Mouse (Mus musculus): ENCODE measurements around the gene Gm10697. TPM values are rescaled to one million over a fixed set of nuclear protein-coding genes. Genes with fewer than 3 reads are reported as not detected.
"Not testable (repeated sequence)": the region's sequence is repeated elsewhere in the genome, so short reads cannot be mapped to it uniquely, and the experiment has no call there.

The Gm10697 gene
- polyA plus RNA-seq (2016; fragmentation: Nextera tagmentation; extraction: Ambion mirVana): not detected in 2 replicates

- not testable (repeated sequence) for H3K36me3 ChIP-seq; H3K27me3 ChIP-seq; H3K9ac ChIP-seq (replicated peaks); H3K4me3 ChIP-seq; H3K27ac ChIP-seq (replicated peaks); H3K9me3 ChIP-seq; H3K4me2 ChIP-seq (replicated peaks); H3K4me1 ChIP-seq; ATAC-seq (ENCODE audit: low FRiP score, low read depth)
- 83% methylated on average over 1 of the region's 3 CpGs for WGBS
Observed at GRCm38 (mm10) chr3:94072544-94072943, at the start of gene Gm10697. Gene Gm10697 (minus strand): TSS chr3:94072644.

- H3K36me3 ChIP-seq; H3K4me2 ChIP-seq (replicated peaks); H3K4me1 ChIP-seq; H3K27ac ChIP-seq (replicated peaks); H3K4me3 ChIP-seq; H3K9me3 ChIP-seq; ATAC-seq (ENCODE audit: low FRiP score, low read depth); H3K27me3 ChIP-seq; H3K9ac ChIP-seq (replicated peaks): not testable (repeated sequence)
- WGBS: 68% methylated on average over 1 of the region's 1 CpGs
Observed at GRCm38 (mm10) chr3:94115071-94115470, 42.6 kb upstream of the Gm10697 start.

- not testable (repeated sequence) for H3K27ac ChIP-seq (replicated peaks); H3K36me3 ChIP-seq; H3K4me1 ChIP-seq; H3K4me3 ChIP-seq; ATAC-seq (ENCODE audit: low FRiP score, low read depth); H3K27me3 ChIP-seq; H3K9me3 ChIP-seq; H3K4me2 ChIP-seq (replicated peaks); H3K9ac ChIP-seq (replicated peaks)
- 95% methylated on average over 2 of the region's 3 CpGs for WGBS
Observed at GRCm38 (mm10) chr3:94054785-94055184, 17.7 kb downstream of the Gm10697 start, which contains the start of gene Gm9125. Gene Gm9125 (minus strand): TSS chr3:94054885.

GRCm38 (mm10) chr3:94049566-94050121 lies 22.8 kb downstream of the Gm10697 start:
- H3K27me3 ChIP-seq; H3K27ac ChIP-seq (replicated peaks): not testable (repeated sequence)

GRCm38 (mm10) chr3:94038241-94038640 lies 34.2 kb downstream of the Gm10697 start:
- not testable (repeated sequence) for ATAC-seq (ENCODE audit: low FRiP score, low read depth); H3K9me3 ChIP-seq

More at GRCm38 (mm10) chr3:94049566-94050121, 22.8 kb downstream of the Gm10697 start:
- not testable (repeated sequence) for ATAC-seq (ENCODE audit: low FRiP score, low read depth); H3K4me2 ChIP-seq (replicated peaks); H3K9ac ChIP-seq (replicated peaks); H3K4me3 ChIP-seq; H3K36me3 ChIP-seq; H3K4me1 ChIP-seq; H3K9me3 ChIP-seq
- WGBS: 75% methylated on average over 1 of the region's 5 CpGs

GRCm38 (mm10) chr3:94034400-94034799 lies 38.0 kb downstream of the Gm10697 start:
- H3K9me3 ChIP-seq; H3K27ac ChIP-seq (replicated peaks); ATAC-seq (ENCODE audit: low FRiP score, low read depth); H3K4me1 ChIP-seq; H3K9ac ChIP-seq (replicated peaks); H3K27me3 ChIP-seq; H3K36me3 ChIP-seq; H3K4me3 ChIP-seq; H3K4me2 ChIP-seq (replicated peaks): not testable (repeated sequence)
- WGBS: 91% methylated on average over 13 of the region's 18 CpGs

More at GRCm38 (mm10) chr3:94038241-94038640, 34.2 kb downstream of the Gm10697 start:
- H3K27me3 ChIP-seq; H3K36me3 ChIP-seq; H3K4me3 ChIP-seq; H3K27ac ChIP-seq (replicated peaks); H3K4me1 ChIP-seq; H3K4me2 ChIP-seq (replicated peaks); H3K9ac ChIP-seq (replicated peaks): not testable (repeated sequence)
- 93% methylated on average over 1 of the region's 1 CpGs for WGBS

Other genes starting within 250 kb of the Gm10697 start
- gene Tdpoz3, start 246.6 kb downstream of the Gm10697 start, polyA plus RNA-seq (2016; fragmentation: Nextera tagmentation; extraction: Ambion mirVana): not detected in 2 replicates
- not detected in 2 replicates for gene Gm9117, start 129.1 kb downstream of the Gm10697 start, polyA plus RNA-seq (2016; fragmentation: Nextera tagmentation; extraction: Ambion mirVana)
- not detected in 2 replicates for gene Tdpoz5, start 111.3 kb downstream of the Gm10697 start, polyA plus RNA-seq (2016; fragmentation: Nextera tagmentation; extraction: Ambion mirVana)
- not detected in 2 replicates for gene Gm9125, start 17.8 kb downstream of the Gm10697 start, polyA plus RNA-seq (2016; fragmentation: Nextera tagmentation; extraction: Ambion mirVana)
- gene Gm10696, start 105.5 kb upstream of the Gm10697 start, polyA plus RNA-seq (2016; fragmentation: Nextera tagmentation; extraction: Ambion mirVana): not detected in 2 replicates
- not detected in 2 replicates for gene Gm5286, start 124.1 kb upstream of the Gm10697 start, polyA plus RNA-seq (2016; fragmentation: Nextera tagmentation; extraction: Ambion mirVana)
- gene Gm4778, start 191.4 kb upstream of the Gm10697 start, polyA plus RNA-seq (2016; fragmentation: Nextera tagmentation; extraction: Ambion mirVana): not detected in 2 replicates
- gene Them4, start 237.4 kb upstream of the Gm10697 start, polyA plus RNA-seq (2016; fragmentation: Nextera tagmentation; extraction: Ambion mirVana): 12.8 and 13.3 TPM in 2 replicates

Measured in midbrain, embryonic 12.5 days (tissue).